Mouse (Mus musculus): ENCODE results near the gene Emc1.

DNA sequence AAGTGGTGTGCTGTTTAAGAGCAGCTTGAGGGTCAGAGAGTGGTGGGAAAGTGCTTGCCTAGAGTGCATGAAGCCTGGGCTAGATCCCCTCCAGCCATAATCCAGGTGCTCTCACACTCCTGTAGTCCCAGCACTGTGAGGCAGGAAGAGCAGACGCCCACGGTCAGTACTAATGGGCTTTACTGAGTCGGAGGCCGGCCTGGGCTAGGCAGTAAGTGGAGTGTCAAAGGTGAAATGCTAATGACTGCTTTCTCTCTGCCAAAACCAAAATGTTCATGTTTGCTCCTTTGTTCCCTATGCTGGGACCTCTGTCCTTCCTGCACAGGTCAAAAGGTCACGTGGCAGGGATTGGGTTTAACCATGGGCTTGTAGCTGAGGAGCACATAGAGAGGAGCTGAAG lies 48.1 kb downstream of the Emc1 start:
- TF ChIP-seq POLR2A (IDR thresholded peaks at IDR 0.05; ENCODE audit: low read depth, low read length) (no peak), CTCF (IDR thresholded peaks at IDR 0.05; ENCODE audit: extremely low read depth, insufficient read length, insufficient replicate concordance, low read depth, low read length) (no peak)
